Mouse (Mus musculus) CD4-positive naive resting alpha-beta T cell, adult 76 days (primary cell): Measurements from ENCODE around the gene Loxl3. TPM values are rescaled to one million over a fixed set of nuclear protein-coding genes. Genes with fewer than 3 reads are reported as not detected.

Experiments
- total RNA-seq: library from RNA; stranded (reverse); gene quantifications from one replicate; pipeline ENCODE4 v1.2.4, GENCODE M21; 2023

The Loxl3 gene
- total RNA-seq: not detected

GRCm38 (mm10) chr6:83033249-83034185, at the start of gene Loxl3, which contains the start of gene Dok1:
Gene Loxl3, plus strand, starts transcription at chr6:83034173.
Gene Dok1, minus strand, starts transcription at chr6:83033471.

GRCm38 (mm10) chr6:83054074-83054851, 20.3 kb downstream of the Loxl3 start, which contains the start of gene Aup1:
Gene Aup1, plus strand, starts transcription at chr6:83054521.

GRCm38 (mm10) chr6:83054871-83055431, 21.0 kb downstream of the Loxl3 start, which contains the start of gene Htra2:
Gene Htra2, minus strand, starts transcription at chr6:83055273.

GRCm38 (mm10) chr6:83057790-83058189, 23.8 kb downstream of the Loxl3 start, which contains the start of gene Dqx1:
Gene Dqx1, plus strand, starts transcription at chr6:83057844.

GRCm38 (mm10) chr6:83070247-83070310, 36.1 kb downstream of the Loxl3 start, which contains the start of gene Tlx2:
Gene Tlx2, minus strand, starts transcription at chr6:83070293.

GRCm38 (mm10) chr6:83077630-83078323, 43.8 kb downstream of the Loxl3 start, which contains the start of gene Pcgf1:
Gene Pcgf1, plus strand, starts transcription at chr6:83077869.

GRCm38 (mm10) chr6:83086121-83087035, 52.4 kb downstream of the Loxl3 start, which contains the start of gene Lbx2:
Gene Lbx2, plus strand, starts transcription at chr6:83086367.

GRCm38 (mm10) chr6:83101316-83101687, 67.3 kb downstream of the Loxl3 start, which contains the start of the genes Ccdc142 and Gm42688:
Gene Ccdc142, plus strand, starts transcription at chr6:83101601.
Gene Gm42688, plus strand, starts transcription at chr6:83101617.

Other genes with a start within 250 kb of the Loxl3 start
- 17.1 TPM for gene Sema4f, start 94.4 kb upstream of the Loxl3 start, total RNA-seq
- gene M1ap, start 87.3 kb upstream of the Loxl3 start, total RNA-seq: not detected
- 13.2 TPM for gene Dok1, start 702 bp upstream of the Loxl3 start, total RNA-seq
- 376 TPM for gene Aup1, start 20.3 kb downstream of the Loxl3 start, total RNA-seq
- gene Htra2, start 21.1 kb downstream of the Loxl3 start, total RNA-seq: 25.8 TPM
- gene Dqx1, start 23.7 kb downstream of the Loxl3 start, total RNA-seq: 11.6 TPM
- gene Tlx2, start 36.1 kb downstream of the Loxl3 start, total RNA-seq: not detected
- gene Pcgf1, start 43.7 kb downstream of the Loxl3 start, total RNA-seq: 20.6 TPM
- not detected for gene Lbx2, start 52.2 kb downstream of the Loxl3 start, total RNA-seq
- 10.7 TPM for gene Ccdc142, start 67.4 kb downstream of the Loxl3 start, total RNA-seq
- 6.1 TPM for gene Gm42688, start 67.4 kb downstream of the Loxl3 start, total RNA-seq
- gene Mrpl53, start 74.9 kb downstream of the Loxl3 start, total RNA-seq: 24.3 TPM
- 38.4 TPM for gene Mogs, start 81.3 kb downstream of the Loxl3 start, total RNA-seq
- 37.7 TPM for gene Wbp1, start 87.4 kb downstream of the Loxl3 start, total RNA-seq
- 25.4 TPM for gene Ino80b, start 91.3 kb downstream of the Loxl3 start, total RNA-seq
- not detected for gene Rtkn, start 101.3 kb downstream of the Loxl3 start, total RNA-seq
- not detected for gene Wdr54, start 122.2 kb downstream of the Loxl3 start, total RNA-seq
- not detected for gene 1700003E16Rik, start 122.2 kb downstream of the Loxl3 start, total RNA-seq
- 85.3 TPM for gene Dctn1, start 131.7 kb downstream of the Loxl3 start, total RNA-seq
- gene Slc4a5, start 185.7 kb downstream of the Loxl3 start, total RNA-seq: not detected